Mouse (Mus musculus) heart, adult 8-10 months (tissue): Measurements from ENCODE around the gene Ube2e1. TPM values are rescaled to one million over a fixed set of nuclear protein-coding genes. Genes with fewer than 3 reads are reported as not detected.

Source experiments
- DNase-seq: peaks from one replicate; pipeline ENCODE4 v3.0.0; 2022; ENCODE audit warnings: low spot score
- total RNA-seq, 4 experiments: library from RNA; stranded (reverse); gene quantifications; 2 replicates each; pipeline ENCODE4 v1.2.4; 2022

The Ube2e1 gene
- total RNA-seq: 10 to 100 TPM; 37.6 to 46.9 (median 40.8) TPM

DNA sequence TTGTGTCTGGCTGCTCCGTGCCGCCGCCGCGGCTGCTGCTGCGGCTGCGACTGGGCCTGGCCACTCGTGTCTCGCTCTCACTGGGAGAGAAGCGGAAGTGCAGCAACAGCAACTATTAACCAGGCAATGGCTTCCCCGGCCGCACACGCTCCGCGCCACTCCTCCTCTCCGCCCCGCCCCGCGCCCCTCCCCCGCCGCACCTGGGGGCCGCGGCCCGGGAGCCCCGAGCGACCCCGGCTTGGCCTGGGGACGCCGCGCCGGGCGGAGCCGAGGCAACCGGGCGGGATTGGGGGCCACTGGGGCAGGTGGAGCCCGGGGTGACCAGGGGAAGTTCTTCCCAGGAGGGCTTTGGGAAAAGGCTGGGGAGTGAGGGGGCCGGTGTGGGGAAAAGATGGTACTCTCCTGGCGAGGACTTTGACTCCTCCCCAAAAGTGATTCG is at the start of gene Ube2e1:
TSS of gene Ube2e1 (minus strand) at position 167 of the 439 bp plus-strand sequence.
- DNase-seq: peak; percentile 72

DNA sequence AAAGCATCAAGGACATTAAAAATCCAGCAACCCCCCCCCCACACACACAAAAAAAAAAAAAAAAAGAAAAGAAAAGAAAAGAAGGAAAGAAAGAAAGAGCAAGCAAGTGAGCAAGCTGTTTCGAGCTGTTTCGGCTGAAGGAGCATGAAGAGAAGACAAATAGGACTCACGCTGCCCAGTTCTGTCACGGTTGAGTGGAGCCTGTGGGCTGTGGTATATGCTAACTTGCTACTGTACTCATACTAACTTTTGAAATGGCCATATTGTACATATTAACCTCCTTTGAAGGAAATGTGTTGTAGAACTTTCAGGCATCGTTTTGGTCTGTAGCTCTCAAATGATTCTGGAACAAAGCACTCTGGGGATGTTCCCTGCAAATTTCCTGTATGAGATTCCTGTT is 48.2 kb upstream of the Ube2e1 start:
- DNase-seq: no peak

DNA sequence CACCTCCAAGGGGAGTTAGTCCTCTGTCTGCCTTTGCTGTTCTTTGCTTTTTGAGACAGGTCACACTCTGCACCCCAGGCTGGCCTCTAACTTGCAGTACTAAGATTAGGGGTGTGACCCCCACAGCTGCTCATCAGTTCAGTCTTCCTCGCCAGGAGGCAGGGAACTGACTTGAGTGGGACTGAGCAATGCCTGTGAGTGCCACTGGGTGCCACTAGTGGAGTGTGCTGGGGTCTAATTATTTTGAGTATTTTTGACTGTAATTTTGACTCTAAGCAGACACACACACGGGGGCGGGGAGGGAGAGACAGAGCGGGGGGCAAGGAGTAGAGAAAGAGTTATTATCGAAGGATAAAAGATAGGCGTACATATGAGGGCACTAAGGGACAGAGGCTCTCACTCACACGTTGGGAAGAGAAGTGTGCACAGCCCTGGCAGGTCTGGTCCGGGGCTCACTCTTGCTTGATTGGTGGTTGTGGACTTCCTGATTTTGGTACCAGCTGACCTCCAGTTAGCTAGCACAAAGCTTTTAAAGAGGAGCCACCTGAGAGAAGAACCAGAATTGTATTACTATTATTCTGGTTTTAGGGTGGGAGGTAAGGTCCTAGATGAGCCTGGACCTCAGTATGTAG is 46.4 kb upstream of the Ube2e1 start:
- DNase-seq: no peak

DNA sequence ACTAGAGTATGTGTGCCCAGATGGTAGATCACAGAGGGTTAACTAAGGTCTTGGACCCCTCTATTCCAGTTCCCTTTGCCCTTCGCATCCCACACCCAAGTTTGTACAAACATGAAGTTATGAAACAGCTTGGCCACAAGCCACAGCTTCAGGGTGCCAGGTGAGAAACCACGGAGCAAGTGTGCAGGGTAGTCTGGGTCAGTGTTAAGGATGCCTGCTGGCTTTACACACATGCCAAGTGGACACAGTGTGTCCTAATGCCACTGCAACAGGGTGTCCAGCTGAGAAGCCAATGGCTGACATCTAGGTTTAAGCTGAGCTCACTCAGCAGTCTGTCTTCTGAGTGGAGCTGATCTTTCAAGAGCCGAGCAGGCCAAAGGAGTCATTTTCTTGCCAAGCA is 44.5 kb upstream of the Ube2e1 start:
- no peak for DNase-seq

DNA sequence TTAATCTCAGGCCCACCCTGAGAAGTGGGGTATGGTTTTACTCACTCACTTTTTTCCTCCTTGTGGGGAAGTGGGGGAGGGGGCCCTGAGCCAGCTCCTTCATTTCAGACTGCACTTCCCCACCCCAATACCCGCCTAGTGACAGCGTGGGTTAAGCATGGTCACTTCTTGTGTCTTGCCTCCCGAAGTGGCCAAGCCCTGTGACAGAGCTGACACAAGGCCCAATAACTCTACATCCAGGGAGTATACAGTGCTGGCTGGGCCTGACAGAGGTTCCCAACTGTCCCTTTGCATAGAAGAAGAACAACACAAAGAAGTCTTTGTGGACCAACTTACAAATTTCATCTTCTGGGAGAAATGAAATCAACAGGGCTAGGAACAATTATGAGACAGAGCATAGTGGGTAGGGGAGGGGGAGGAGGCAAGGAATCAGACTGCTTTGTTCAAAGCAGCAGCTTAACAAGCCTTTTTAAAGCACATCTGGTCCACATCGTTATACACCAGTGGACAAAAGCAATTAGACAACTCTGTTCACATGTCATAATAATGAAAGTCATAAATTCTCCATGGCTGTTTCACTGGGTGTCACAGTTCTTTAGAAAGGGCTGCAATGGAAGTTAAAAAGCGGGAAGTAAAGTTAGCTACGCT is 42.2 kb upstream of the Ube2e1 start:
- DNase-seq: no peak

DNA sequence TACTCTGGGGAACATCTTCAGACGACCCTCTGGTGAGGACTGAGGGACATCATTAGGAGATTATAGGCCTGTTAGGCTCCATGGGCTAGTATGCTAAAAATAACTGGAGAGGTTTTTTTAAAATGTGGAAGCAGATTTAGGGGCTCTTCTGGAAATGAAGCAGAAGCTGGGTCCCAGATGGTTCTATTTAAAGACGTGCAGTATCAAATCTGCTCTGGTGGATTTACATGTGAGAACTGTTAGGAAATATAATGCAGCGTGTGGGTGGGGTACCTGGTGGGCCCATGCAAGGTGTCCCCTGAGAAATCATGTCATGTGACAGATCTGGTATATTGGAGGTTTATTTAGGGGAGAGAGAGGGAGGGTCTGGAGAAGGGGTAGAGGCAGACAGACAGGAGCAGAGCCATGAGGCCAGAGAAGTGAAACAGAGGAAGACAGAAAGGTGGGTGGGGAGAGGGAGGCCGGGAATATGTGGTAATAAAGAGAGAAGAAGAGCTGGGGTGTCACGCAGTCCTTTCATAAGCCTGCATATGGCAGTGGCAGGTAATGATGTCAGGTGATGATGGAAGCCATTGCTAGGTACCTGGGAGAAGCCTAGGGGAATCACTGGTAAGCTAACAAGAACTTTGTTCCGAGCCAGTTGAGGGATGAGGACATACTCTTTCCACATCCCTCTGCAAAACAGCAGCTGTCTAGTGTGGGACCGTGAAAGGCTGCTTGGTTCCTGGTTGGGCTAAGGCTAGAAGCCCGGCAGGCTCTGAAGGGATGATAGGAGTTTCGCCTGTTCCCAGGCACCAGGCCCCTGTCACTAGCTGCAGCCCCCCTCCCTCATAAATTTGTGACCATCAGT is 41.3 kb upstream of the Ube2e1 start:
- DNase-seq: no peak

DNA sequence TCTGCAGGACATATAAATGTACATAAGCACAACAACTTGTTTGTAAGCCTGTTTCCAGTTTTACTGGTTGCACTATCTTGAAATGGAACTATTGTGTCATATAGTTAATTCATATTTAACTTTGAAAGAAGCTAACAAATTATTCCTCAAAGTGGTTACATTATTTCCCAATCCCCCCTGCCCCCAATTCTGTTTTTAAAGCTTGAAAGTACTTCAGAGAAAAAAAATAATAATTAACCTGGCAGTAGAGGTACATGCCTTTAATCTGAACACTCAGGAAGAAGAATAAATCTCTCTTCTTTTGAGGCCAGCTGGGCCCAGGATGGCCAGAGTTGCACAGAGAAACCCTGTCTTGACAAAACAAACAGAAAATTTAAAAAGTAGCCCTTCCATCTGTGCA is 37.4 kb upstream of the Ube2e1 start:
- DNase-seq: no peak

DNA sequence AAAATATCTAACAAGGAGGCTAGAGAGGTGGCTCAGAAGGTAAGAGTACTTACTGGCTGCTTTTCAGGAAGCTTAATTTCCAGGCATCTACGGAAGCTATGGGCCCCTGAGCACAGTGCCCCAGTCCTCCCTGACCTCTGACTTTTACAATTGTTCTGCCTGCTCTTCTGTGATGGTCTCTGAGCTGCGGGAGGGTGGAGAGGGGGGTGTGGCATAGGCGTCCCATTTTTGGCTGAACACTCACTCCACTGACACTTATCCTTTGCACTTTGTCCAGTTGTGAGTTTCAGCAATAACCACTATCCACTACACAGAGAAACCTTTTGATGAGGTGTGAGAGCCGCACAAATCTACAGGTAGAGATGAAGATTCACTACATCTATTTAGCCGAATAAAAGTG is 35.4 kb upstream of the Ube2e1 start:
- DNase-seq: no peak

DNA sequence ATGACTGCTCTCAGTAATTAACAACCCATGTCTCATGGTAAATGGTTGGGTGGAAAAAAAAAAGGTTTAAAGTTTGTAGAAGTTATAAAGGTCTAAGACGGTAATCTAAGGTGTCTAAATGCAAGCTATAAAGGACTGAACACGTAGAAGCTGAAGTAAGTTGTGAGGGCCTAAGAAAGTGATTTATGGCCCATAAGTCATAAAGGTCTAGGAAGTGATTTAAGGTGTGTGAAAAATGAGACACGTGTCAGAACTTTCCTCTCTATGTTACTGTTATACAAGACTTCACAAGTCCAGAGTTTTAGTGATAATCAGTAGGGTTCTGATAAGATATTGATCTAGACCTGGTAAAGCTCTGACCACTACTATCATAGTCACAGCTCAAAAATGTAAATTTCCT is 32.7 kb upstream of the Ube2e1 start:
- no peak for DNase-seq

DNA sequence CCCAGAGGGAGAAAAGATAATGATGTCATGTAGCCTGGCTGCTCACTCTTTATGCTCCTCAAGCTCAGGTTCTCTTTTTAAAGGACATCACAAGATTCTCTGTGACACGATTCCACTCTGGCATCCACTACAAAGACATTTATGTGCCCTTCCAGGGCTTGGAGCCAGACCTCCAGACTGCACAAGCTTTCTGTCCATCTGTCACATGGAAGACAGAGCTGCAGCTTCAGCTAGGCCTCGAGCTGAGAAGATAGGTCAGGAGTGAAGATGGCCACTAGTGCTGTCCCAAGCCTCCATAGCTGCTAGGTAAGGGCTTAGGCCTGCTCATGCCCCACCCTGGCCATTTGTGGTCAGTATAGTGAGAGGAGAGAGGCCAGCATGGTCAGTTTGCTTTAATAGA is 24.8 kb upstream of the Ube2e1 start:
- no peak for DNase-seq

DNA sequence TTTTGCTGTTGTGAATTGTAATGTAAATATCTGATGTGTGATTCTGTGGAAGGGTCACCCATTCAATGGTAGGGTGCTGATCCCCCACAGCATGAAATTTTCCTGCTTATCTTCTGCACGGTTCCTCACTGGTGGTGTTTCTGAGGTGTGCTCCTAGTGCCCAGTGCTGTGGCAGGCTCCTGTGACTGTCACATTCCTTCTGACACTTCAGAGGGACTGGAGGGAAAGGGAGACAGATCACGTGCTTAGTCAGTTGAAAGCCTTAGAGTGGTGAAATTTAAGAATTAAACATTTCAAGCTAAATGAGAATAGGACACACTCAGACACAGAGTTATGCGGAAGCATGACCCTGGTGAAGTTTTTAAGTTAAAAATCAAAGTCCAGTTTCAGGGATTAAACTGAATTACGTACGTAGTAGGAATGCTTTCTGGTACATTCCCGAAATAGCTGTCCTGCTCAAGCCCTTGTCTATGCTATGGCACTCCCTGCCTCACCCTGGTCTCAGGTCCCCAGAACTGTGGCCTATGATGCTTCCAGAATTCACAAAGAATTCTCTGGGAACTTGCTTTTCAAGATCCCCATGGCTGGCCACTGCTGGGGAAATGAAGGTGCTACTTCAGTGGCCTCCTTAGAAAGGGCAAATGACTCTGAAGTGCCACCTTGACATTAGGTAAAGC is 24.0 kb upstream of the Ube2e1 start:
- DNase-seq: no peak

DNA sequence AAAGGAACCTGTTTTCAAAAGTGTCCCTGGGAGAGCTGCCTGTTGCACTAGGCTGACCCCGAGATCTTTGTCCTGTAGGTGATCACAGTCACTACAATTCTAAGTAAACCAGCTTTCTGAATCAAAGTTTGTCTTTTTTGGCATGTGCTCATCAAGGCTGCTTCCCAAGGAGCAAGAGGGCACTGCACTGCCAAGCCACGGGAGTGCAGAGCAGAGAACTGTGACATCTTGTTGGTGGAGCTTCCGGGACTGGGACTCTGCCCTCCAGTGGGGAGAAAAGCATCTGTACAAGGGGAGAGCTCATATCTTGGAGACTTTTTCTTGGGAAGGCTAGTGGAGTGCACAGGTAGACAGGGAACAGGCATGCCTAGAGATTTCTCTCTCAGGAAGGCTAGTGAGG is 21.9 kb upstream of the Ube2e1 start:
- no peak for DNase-seq

DNA sequence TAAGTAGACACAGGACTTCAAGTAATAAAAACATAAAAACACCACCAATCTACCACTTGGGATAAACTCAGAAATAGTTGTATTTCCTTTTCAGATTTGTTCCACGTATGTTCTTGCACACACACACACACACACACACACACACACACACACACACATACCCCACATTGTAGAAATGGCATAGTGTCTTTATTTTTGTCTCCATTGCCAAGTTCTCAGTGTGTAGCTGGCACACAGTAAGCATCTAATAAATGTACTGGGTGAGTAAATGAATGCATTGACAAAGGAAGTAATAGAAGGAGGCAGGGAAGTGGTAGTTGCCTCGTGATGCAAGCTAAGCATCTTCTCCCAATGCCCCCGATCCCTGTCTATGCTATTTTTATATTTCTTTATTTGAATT is 21.3 kb upstream of the Ube2e1 start:
- DNase-seq: no peak

DNA sequence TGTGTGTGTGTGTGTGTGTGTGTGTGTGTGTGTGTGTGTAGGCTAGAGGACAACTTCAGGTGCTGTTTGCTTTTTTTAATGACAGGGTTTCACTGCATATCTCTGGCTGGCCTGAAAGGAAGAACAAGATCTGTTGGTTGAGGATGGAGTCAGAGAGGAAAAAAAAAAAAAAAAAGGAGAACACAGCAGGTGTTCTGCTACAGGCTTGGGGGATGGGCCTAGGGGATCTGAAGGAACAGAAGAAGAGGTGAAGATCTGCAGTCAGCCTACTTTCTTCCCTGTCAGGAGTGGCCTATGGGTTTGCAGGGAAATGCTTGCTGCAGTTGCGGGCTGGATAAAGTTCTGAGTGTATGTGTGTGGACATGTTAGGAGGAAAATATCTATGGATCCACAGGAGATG is 19.0 kb upstream of the Ube2e1 start:
- no peak for DNase-seq

DNA sequence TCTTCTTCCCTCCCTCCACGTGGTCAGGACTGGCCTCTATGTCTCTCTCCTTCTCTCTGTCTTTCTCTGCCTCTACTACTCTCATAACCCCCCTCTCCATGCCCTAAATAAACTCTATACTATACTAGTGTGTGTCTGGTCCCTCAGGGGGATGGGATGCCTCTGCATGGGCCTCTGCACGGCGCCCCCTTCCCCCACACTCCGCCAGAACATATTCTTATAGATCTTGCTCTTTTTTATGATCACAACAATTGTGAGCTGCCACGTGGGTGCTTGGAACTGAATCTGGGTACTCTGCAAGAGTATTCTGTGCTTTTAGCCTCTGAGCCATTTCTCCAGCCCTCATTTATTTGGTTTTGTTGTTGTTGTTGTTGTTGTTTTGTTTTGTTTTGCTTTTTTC is 18.2 kb upstream of the Ube2e1 start:
- no peak for DNase-seq

DNA sequence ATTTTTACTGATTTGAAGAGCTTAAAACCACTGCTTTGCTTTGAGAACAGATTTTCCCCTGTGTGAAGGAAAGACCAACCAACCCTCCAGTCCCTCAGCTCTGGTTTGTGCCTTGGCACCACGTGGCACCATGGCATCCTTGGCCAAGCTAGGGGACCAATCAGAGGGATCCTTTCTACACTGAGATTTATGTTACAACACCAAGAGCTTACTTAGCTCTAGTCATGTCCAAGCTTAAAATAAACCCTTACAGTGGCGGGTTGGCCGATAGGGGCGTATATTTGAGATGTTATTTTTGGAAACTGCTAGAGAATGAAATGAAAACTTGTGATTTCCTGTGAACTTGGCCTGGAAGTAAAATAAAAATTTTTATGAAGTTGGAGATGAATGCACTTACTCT is 11.9 kb upstream of the Ube2e1 start:
- DNase-seq: no peak

DNA sequence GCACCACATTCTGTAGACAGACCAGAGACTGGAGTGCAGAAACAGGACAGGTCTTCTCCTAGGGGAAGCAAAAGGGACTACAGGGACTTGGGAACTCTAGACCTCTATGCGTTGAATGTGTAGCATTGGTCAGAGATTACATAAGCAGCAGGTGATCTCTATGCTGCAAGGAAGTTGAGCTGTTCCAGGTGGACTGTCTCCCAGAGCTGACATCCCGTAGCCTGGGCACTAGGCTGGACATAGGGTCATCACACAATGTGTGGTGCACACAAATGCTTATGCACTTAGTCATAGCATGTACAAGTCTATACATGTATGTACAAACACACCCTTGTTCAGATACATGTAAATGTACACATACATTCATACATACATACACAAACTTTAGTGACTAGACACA is 11.1 kb upstream of the Ube2e1 start:
- DNase-seq: no peak

DNA sequence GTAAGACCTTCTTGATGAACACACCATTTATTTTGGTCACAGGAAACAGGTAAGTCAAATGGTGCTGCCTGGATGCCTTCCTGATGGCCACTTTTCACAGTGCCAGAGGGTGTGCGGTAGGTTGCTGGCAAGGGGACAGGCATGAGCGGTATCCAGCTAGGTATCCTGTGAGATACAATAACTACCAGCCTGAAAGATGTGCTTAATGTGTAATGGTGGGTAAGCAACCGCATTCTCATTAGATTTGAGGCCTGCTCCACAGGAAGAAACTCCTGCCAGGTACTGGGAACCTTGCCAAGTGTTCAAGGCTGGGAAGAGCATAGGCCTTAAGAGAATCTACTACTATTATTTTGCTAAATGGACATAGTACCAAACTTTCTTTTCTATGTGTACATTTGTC is 9.4 kb upstream of the Ube2e1 start:
- DNase-seq: no peak

DNA sequence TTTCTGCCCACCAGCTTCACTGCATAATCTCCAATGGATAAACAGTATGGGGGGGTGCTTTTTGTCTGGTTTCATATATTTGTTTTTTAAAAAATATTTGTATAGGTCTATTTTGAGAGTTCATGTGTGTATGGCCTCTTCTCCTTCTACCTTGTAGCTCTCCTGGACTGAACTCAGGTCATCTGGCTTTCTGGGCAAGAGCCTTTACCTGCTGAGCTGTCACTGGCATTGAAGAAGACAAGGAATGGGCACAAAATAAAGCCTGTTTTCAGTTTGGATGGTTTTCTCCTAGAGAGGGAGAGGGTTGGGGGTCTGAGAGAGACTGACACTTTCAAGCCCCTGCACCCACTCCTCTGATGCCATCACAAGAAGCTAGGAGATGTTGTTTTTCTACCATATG is 4.4 kb upstream of the Ube2e1 start:
- DNase-seq: no peak

DNA sequence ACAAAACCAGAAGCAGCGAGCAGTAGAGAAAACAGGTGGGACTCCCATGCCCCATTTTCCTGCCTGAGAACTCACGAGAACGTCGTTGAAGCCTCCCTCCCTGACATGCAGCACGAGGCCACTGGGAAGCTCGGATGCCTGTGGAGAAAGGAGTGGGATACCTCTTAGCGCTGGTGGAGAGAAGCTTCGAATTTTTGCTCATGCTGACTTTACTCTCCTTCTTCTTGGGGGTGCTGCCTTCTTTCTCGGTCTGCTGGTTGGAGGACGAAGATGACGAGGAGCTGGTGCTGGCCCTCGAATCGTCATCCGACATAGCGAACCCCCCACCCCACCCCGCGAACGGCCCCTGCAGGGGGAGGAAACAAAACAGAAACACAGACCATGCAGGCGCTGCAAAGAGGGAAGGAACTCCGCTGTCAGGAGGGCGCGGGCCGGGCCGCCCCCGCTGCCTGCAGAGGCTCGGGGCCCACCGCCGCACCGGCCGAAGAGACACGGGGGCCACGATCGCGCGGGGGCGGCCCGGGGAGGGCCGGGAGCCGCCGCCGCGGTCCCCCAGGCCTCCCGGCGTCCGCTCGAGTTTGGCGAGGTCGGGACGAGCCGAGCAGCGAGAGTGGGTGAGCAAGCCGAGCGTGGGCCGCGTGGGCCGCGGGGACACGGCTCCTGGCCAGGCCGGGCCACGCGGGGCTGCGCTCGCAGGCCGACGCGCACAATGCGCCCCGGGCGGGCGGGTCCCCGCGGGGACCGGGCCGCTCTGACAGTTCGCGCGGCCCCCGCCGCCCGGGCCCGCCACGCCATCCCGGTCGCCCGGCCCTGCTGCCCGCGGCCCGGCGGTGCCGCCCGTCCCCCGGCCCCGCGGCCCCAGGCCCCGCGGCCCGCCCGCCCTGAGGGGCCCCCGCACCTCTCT is 618 bp downstream of the Ube2e1 start:
- DNase-seq: no peak

DNA sequence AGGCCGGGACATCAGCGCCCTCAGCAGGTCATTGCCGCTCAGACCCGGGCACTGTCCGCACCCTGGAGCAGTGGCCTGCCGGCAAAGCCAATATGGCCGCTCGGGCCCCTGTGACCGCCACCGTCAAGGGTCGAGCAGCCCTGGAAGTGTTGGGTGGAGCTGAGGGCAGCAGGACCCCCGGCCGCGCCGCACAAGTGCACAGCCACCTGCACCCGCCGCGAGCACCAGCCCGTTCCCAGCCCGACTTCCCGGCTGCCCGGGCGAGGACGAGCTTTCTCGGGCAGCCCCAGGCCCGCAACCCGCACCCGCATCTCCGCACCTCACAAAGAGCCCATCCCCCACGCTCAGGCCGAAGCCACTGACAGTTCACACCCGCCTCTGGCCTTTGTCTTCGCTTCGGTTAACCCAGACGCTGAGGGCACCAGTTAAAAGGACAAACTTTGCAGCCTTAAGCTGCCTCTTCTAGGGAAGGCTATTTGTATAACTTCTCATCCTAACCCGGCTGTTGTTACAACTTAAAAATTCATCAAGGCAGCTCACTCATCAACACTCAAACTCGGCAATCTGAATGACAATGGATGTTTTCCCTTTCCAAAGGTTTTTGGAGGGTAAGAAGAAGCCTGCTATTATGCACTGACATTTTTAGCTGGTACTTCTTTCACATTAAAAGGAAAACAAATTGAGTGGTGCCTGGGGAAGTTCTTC is 4.5 kb downstream of the Ube2e1 start:
- DNase-seq: peak; percentile 11
